In genomic region chr16:75766388-75767249, GRCm38 (mm10) we compare ENCODE assay signal across 8 mouse cellular contexts. TPM values are rescaled to one million over a fixed set of nuclear protein-coding genes. Genes with fewer than 3 reads are reported as not detected.
DNase-seq lines count a peak whose midpoint lies in the region; ATAC-seq and TF ChIP-seq lines count a peak whose summit lies in the region.

TSS of gene Hspa13 (minus strand) at chr16:75767104.

- no peaks in the 10 kb centered on the region for H3K27me3 ChIP-seq in G1E (ENCODE audit: insufficient read depth, low read length)
- no peaks in the 10 kb centered on the region for H3K27me3 ChIP-seq in forebrain, embryonic 16.5 days (replicated peaks; ENCODE audit: control insufficient read depth, insufficient read depth, low read length)
- no peaks in the 10 kb centered on the region for H3K27me3 ChIP-seq in lung, embryonic 14.5 days (ENCODE audit: insufficient read depth, low read length)
- H3K27me3 ChIP-seq in thymus, adult 2 months (ENCODE audit: control insufficient read depth, insufficient read depth, low read length) = no peaks in the 10 kb centered on the region

- intact Hi-C loops in heart, postnatal 36 days (cut with DNase I) = loop anchor here (5.0 kb wide), 1 partner anchor 606 kb away; the partner anchor contains the start of gene Nrip1

- under 1% methylated on average over 51 of the region's 51 CpGs for WGBS in forebrain, embryonic 16.5 days
- under 1% methylated on average over 51 of the region's 51 CpGs for WGBS in lung, embryonic 14.5 days
- WGBS in olfactory bulb, adult 2 months = under 1% methylated on average over 51 of the region's 51 CpGs
- WGBS in thymus, adult 2 months = under 1% methylated on average over 51 of the region's 51 CpGs

- H3K9ac ChIP-seq in forebrain, embryonic 16.5 days (replicated peaks; ENCODE audit: low read depth, low read length) = peak within 1 kb of the TSS; percentile 74
- peak within 1 kb of the TSS; percentile 68 for H3K9ac ChIP-seq in lung, embryonic 14.5 days

- TF ChIP-seq POLR2A in olfactory bulb, adult 2 months (IDR thresholded peaks at IDR 0.05; ENCODE audit: insufficient read depth, low read depth, low read length) = peak; percentile 31; the same call in 1 of the 2 replicates
- 0 out of 2 replicates have a peak, but pooled peaks have one; percentile 8 for TF ChIP-seq POLR2A in thymus, adult 2 months (IDR thresholded peaks at IDR 0.05; ENCODE audit: control insufficient read depth, extremely low read depth, insufficient read depth, low read length, poor library complexity)

- peak within 1 kb of the TSS; percentile 69 for H3K27ac ChIP-seq in forebrain, embryonic 16.5 days (ENCODE audit: low read length)
- peak within 1 kb of the TSS; percentile 83 for H3K27ac ChIP-seq in layer of hippocampus, adult 2 months
- H3K27ac ChIP-seq in lung, embryonic 14.5 days (ENCODE audit: low read depth) = peak within 1 kb of the TSS; percentile 43
- H3K27ac ChIP-seq in olfactory bulb, adult 2 months (ENCODE audit: insufficient read depth, low read depth, low read length) = peak within 1 kb of the TSS; percentile 15; the same call in 1 of the 2 replicates
- H3K27ac ChIP-seq in thymus, adult 2 months (ENCODE audit: control insufficient read depth, insufficient read depth, low read length) = peak within 1 kb of the TSS; percentile 19; the same call in 1 of the 2 replicates

- H3K4me2 ChIP-seq in forebrain, embryonic 16.5 days (ENCODE audit: low read length) = peak within 1 kb of the TSS; percentile 71
- peak within 1 kb of the TSS; percentile 68 for H3K4me2 ChIP-seq in lung, embryonic 14.5 days

- no peaks in the 10 kb centered on the region for H3K9me3 ChIP-seq in G1E (replicated peaks)
- H3K9me3 ChIP-seq in forebrain, embryonic 16.5 days (ENCODE audit: control insufficient read depth, low read length) = no peaks in the 10 kb centered on the region
- no peaks in the 10 kb centered on the region for H3K9me3 ChIP-seq in lung, embryonic 14.5 days (ENCODE audit: low read depth, low read length)

- TF ChIP-seq CTCF in G1E (IDR thresholded peaks at IDR 0.05; ENCODE audit: low read depth, low read length) = no peak
- peak; percentile 76 for TF ChIP-seq CTCF in layer of hippocampus, adult 2 months (conservative IDR thresholded peaks at IDR 0.05)
- peak; percentile 39 for TF ChIP-seq CTCF in lung, embryonic 14.5 days (IDR thresholded peaks at IDR 0.05; ENCODE audit: low read depth)
- TF ChIP-seq CTCF in olfactory bulb, adult 2 months (IDR thresholded peaks at IDR 0.05; ENCODE audit: insufficient read depth, low read depth, low read length) = no peak
- TF ChIP-seq CTCF in thymus, adult 2 months (IDR thresholded peaks at IDR 0.05; ENCODE audit: borderline replicate concordance, control insufficient read depth, extremely low read depth, insufficient read depth, low read length, poor library complexity) = 0 out of 2 replicates have a peak, but pooled peaks have one; percentile 44

- peak within 1 kb of the TSS; percentile 86 for H3K4me3 ChIP-seq in G1E (ENCODE audit: low read depth, low read length)
- H3K4me3 ChIP-seq in forebrain, embryonic 16.5 days (replicated peaks; ENCODE audit: low read length) = peak within 1 kb of the TSS; percentile 74
- peak within 1 kb of the TSS; percentile 81 for H3K4me3 ChIP-seq in layer of hippocampus, adult 2 months
- peak within 1 kb of the TSS; percentile 64 for H3K4me3 ChIP-seq in lung, embryonic 14.5 days (ENCODE audit: low read depth, low read length)
- H3K4me3 ChIP-seq in olfactory bulb, adult 2 months (ENCODE audit: insufficient read depth, low read depth, low read length) = peak within 1 kb of the TSS; percentile 60
- peak within 1 kb of the TSS; percentile 71 for H3K4me3 ChIP-seq in thymus, adult 2 months (ENCODE audit: control insufficient read depth, insufficient read depth, low read length)

- H3K4me1 ChIP-seq in G1E (ENCODE audit: insufficient read depth, low read depth, low read length) = peaks cover 24% of the 10 kb centered on the region
- H3K4me1 ChIP-seq in forebrain, embryonic 16.5 days (replicated peaks; ENCODE audit: control insufficient read depth, insufficient read depth, low read length) = peaks cover 13% of the 10 kb centered on the region
- H3K4me1 ChIP-seq in lung, embryonic 14.5 days (ENCODE audit: insufficient read depth) = no peaks in the 10 kb centered on the region
- H3K4me1 ChIP-seq in olfactory bulb, adult 2 months (ENCODE audit: control insufficient read depth, insufficient read depth, low read length) = peaks cover 4% of the 10 kb centered on the region
- no peaks in the 10 kb centered on the region for H3K4me1 ChIP-seq in thymus, adult 2 months (replicated peaks; ENCODE audit: control insufficient read depth, insufficient read depth, low read length)

- peak; percentile 96 for ATAC-seq in G1E (ENCODE audit: extremely low read depth, insufficient number of reproducible peaks, low FRiP score, poor library complexity, severe bottlenecking)
- peak; percentile 99 for ATAC-seq in forebrain, embryonic 16.5 days
- peak; percentile 99 for ATAC-seq in lung, embryonic 14.5 days (ENCODE audit: insufficient read depth)

- peak; percentile 80 for DNase-seq in G1E (ENCODE audit: low spot score)
- peak; percentile 98 to 99 for DNase-seq in cerebellum, adult 18-20 months
- DNase-seq in heart, postnatal 36 days = peak; percentile 94 to 96
- peak; percentile 97 to 99 for DNase-seq in layer of hippocampus, adult 2 months (ENCODE audit: low spot score in 2 of 2)
- DNase-seq in lung, embryonic 14.5 days = peak; percentile 98
- DNase-seq in thymus, adult 2 months = peak; percentile 93

- peaks cover 24% of the 10 kb centered on the region for H3K36me3 ChIP-seq in G1E (replicated peaks)
- peaks cover 2% of the 10 kb centered on the region for H3K36me3 ChIP-seq in forebrain, embryonic 16.5 days (ENCODE audit: control insufficient read depth, insufficient read depth)
- H3K36me3 ChIP-seq in lung, embryonic 14.5 days (ENCODE audit: insufficient read depth) = peaks cover 25% of the 10 kb centered on the region
- no peaks in the 10 kb centered on the region for H3K36me3 ChIP-seq in thymus, adult 2 months (ENCODE audit: control insufficient read depth, insufficient read depth, low read length)

RNA-seq across cellular contexts. Expression of gene Hspa13, which starts in this region (rescaled TPM):
- 29.0 and 32.2 TPM in 2 replicates for total RNA-seq in G1E (2014; fragmentation: Nextera tagmentation)
- total RNA-seq in G1E (2017) = 31.7 and 34.6 TPM in 2 replicates
- polyA plus RNA-seq in G1E (2012) = 0.22 and 0.52 TPM in 2 replicates
- polyA plus RNA-seq in forebrain, embryonic 16.5 days (2015; fragmentation: Nextera tagmentation; extraction: Ambion mirVana) = 45.4 and 49.5 TPM in 2 replicates
- total RNA-seq in heart, postnatal 36 days (2021) = 10 to 100 TPM; 13.5 to 13.9 TPM
- total RNA-seq in layer of hippocampus, adult 2 months (2021) = 10 to 100 TPM; 37.4 to 37.8 TPM
- polyA plus RNA-seq in lung, embryonic 14.5 days (2014; fragmentation: Nextera tagmentation; extraction: Ambion mirVana) = 36.6 and 38.2 TPM in 2 replicates
- polyA plus RNA-seq in olfactory bulb, adult 2 months (2012; ENCODE audit: insufficient read depth, insufficient read length, low replicate concordance, missing spikeins) = not detected in 2 replicates
- polyA plus RNA-seq in thymus, adult 2 months (2012; rRNA removed) = 3.5 and 3.7 TPM in 2 replicates

Comparison
In these comparisons a context has a peak if more than half of its experiments do, and no peak if none do; other contexts are left out.
1. Peak in every context shown above with its lines: DNase-seq, ATAC-seq, H3K4me3 ChIP-seq and H3K27ac ChIP-seq.
2. CTCF ChIP-seq: peak in layer of hippocampus, adult 2 months (single experiment), lung, embryonic 14.5 days (single experiment) and thymus, adult 2 months (single experiment); none in G1E (single experiment) and olfactory bulb, adult 2 months (single experiment).
3. H3K27ac ChIP-seq: peak in every context shown above with its lines; median percentile 83 in layer of hippocampus, adult 2 months; 69 in forebrain, embryonic 16.5 days; 43 in lung, embryonic 14.5 days; 19 in thymus, adult 2 months; 15 in olfactory bulb, adult 2 months.